Mouse (Mus musculus) heart, adult 8-10 months (tissue): ENCODE measurements around the gene Tspoap1. TPM values are rescaled to one million over a fixed set of nuclear protein-coding genes. Genes with fewer than 3 reads are reported as not detected.

ENCODE experiments used
- DNase-seq: peaks from one replicate; pipeline ENCODE4 v3.0.0; 2022; ENCODE audit warnings: low spot score
- total RNA-seq, 4 experiments: library from RNA; stranded (reverse); gene quantifications; 2 replicates each; pipeline ENCODE4 v1.2.4; 2022

Gene Tspoap1
- total RNA-seq, 4 experiments from 2014 or later = 0.14 to 0.25 (median 0.22) TPM; not detected in 1

DNA sequence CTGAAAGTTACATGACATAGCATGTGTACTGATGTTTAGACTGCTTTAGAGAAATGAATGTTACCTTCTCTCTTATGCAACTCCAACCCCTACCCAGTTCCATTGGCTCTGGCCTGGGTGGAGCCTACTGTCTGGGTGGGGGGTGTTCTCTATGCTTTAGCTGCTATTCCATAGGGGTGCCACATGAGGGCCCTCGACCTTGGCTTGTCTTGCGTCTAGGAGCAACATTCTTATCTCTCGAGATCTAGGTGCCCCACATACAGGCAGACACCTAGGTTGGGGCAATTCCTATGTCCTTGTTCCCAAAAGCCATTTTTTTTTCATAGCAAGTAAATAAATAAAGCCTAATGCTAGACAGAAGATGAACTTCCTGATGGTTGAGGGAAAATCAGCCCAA lies 734 bp upstream of the Tspoap1 start:
- no peak for DNase-seq

DNA sequence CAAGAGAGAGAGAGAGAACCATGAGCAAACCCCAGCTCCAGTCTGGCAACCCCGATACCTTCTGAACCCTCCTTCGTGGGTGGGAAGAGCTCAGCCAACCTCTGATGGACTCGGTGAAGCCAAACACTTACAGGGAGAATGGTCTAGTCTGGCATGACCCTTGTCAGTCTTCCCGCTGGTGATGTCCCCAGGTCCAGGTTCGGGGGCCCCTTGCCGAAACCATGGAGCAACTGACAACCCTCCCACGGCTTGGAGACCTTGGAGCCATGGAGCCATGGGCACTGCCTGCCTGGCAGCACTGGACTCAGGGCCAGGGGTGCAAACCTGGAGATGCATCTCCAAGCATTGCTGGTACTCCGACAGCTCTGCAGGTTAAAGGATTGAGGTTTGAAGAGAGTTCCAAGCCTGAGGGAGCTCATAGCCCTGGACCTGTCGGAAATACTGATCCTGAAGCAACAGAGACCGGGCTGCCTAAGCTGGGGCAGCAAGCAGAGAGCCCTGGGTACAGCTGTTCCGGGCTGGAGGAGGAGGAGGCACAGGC lies 910 bp downstream of the Tspoap1 start:
- no peak for DNase-seq

DNA sequence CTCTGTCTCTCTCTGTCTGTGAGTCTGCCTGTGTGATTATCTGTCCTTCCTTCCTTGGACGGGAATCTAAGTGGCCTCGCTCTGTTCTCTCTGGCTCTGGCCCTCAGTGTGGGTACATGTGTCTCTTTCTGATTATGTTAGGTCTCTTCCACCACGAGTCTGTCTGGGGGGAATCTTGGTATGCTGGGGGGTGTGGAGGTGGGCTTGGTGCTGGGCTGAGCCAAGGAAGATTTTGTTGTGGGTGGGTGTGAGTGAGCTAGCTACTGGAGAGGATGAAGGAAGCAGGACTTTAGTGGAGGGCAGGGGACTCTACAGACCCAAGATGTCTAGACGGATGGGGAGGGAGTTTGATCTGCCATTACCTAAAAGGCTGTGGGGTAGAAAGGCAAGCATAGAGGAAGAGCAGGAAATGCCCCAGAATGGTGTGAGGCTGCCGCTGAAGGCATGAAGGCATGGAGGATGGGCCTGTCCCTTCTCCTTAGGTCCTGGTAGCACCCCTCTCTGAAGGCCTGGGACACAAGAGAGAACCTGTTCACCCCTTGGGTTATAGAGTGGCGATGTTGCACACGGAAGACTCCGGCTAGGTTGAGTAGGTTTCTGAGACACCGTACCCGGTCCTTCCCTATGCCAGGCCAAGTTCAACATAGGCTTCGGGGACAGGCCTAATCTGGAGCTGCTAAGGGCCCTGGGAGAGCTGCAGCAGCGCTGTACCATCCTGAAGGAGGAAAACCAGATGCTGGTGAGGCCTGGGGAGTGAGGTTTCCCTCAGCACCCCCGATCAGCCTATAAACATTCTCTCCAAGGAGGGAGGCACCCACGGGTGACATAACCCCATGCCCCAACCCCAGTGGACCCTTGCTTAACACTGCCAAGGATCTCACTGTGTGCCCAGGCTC lies 1.7 kb downstream of the Tspoap1 start:
- no peak for DNase-seq

DNA sequence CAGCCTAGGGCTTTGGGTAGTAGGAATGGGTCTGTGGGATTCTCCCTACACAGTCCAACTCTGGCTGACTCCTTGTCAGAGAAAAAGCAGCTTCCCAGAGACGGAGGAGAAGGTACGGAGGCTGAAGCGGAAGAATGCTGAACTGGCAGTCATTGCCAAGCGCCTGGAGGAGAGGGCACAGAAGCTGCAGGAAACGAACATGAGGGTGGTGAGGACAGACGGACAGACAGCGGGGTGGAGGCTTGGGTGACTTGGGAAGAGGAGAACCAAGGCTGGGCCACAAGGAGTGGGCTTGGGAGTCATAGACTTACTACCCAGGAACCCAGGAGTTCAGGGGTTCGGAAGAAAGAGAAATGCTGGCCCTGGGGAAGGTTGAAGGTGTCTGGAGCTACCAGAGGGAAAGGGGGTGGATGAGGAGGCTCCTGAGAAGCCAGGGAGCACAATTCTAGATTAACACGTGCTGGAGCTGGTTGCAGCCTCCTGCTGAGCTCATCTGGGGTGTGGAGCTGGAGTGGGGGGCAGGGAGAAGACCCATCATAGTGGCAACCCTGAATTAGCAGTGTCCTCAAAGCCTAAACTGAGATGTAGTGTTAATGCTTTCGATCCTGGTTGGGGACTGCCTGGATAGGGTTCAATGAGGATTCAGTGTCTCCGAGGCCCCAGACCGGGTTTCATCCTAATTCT lies 2.5 kb downstream of the Tspoap1 start:
- DNase-seq = no peak

DNA sequence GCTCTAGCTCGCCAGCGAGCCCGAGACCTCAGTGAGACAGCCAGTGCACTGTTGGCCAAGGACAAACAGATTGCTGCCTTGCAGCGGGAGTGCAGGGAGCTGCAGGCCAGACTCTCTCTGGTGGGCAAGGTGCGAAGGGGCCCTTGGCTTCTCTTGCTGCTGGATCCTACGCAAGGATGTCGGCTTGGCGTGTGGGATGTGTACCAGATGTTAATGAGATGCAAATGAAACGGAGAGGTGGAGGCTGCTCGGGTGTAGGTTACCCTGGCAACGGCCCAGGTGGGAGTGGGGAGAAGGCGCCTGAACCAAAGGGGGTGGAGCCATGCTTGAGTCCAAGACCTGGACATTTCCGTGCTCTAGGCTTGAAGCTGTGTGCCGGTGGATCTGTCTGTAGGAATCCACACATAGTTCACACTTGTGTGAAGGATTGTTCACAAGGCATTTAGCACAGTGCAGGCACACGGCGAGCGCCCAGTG lies 3.2 kb downstream of the Tspoap1 start:
- no peak for DNase-seq

DNA sequence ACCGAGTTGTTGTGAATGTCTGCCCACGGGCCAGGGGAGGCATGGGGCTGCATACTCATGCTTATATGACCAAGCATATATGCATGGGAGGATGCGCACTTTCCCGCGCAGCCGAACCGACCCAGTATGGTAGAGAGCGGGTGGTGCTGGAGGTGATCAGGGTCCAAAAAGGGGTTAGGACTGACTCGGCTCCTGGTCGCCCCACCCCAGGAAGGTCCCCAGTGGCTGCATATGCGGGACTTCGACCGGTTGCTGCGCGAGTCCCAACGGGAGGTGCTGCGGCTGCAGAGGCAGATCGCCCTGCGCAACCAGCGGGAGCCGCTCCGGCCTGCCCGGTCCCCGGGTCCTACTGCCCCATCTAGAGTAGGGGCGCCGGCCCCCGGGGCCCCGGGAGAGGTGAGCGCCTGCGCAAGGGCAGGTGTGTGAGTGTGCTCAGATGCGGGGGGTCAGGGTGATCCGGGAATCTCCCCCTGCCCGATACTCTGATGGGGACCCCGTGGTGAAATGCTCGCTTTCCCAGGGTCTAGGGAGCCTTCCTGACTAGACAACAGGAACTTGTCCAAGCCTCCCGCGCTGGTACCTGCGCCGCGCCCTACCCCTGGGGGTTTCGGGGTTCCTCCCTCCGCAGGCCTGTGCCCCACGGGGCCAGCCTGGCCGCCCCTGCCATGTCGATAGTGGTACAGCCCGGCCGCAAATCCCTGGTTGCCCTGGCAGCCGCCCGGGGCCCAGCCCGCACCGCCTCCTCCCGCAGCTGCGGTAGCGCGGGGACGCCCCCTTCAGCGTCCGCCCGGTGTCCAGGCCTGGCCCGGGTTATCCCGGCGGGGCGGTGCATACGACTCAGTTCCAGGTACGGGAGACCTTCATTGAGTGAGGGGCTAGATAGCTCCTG lies 3.9 kb downstream of the Tspoap1 start:
- no peak for DNase-seq

DNA sequence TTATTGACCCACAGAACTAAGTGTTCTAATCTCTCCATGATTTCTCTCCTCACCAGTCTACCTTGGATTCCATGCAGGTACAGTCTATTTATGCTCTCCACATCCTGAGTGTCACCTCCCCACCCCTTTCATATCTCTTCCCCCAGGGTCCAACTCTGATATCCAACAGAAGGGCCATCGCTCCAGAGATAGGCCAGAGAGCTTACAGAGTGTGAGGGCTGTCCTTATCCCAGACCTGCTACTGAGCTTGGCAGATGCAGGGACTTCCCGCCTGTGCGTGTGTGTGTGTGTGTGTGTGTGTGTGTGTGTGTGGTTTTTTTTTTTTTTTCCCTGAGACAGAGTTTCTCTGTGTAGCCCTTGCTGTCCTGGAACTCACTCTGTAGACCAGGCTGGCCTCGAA lies 8.4 kb downstream of the Tspoap1 start:
- no peak for DNase-seq

DNA sequence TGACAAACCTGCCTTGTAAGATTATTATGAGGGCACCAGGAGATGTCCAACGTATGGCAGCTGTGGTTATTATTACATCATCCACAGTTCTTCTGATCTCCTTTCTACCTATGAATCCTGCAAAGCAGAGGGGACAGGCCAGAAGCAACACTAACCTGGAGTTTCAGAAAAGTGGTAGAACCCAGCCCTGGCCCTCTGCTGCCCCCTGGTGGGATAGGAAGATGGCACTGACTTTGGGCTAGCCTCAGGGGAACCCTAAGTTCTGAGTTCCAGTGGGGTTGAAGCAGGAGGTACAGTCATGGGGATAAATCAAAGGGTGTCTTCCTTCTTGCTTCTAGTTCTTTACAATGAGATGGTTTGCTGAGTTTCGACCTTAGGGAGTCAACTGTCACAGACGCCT lies 10.6 kb downstream of the Tspoap1 start:
- DNase-seq = peak; percentile 63

DNA sequence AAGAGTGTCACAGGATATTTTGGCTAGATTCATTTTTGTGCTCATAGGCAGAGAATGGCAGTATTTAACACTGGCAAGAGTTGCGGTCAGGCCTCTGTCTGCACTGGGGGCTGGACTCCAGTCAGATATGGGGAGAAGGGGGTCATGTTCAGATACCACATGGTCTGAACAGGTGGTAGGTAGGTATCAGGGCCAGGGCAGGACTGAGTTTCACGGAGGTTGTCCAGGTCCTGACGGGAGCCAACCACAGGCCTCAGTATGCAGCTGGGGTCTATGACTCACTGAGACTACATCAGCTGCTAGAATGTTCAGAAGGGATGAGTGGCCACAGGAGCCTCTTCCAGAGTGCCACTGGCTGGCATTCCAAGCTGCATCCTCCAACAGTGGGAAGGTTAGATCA lies 12.0 kb downstream of the Tspoap1 start:
- DNase-seq = no peak

DNA sequence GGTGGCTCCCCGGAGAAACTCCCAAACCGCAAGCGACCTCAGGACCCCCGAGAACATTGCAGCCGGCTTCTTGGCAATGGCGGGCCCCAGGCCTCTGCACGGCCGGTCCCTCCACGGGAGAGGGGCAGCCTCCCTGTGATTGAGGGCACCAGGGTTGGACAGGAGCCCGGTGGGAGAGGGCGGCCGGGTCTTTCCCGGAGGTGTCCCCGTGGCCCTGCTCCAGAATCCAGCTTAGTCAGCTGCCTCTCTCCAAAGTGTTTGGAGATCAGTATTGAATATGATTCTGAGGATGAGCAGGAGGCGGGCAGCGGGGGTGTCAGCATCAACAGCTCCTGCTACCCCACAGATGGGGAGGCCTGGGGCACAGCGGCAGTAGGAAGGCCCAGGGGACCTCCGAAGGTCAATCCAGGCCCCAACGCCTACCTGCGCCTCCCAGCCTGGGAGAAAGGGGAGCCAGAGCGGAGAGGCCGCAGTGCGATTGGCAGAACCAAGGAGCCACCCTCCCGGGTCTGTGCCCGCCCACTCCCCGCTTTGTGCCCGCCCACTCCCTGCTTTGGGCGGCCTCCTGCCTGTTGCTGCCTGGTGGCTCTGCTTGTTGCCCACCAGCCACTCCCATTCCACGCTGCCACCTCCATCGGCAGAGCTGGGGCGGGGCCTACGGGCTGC lies 17.9 kb downstream of the Tspoap1 start:
- DNase-seq = no peak

DNA sequence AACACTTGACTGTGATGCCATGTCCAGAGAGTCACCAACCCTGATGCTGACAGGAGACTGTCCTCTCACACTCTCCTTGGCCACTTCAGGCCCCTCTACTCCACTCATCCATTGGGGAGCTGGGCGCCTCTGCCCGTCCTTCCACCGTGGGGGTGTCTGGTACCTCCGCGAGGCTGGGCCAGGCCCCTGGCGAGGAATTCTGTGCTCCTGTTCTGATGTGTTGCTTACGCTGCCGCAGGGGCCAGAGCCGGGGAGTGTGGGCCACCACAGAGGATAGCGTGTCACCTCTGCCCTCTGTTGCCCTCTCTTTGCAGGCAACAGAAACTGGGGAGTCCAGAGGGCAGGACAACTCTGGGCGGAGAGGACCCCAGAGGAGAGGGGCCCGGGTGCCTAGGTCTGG lies 18.6 kb downstream of the Tspoap1 start:
- DNase-seq = no peak

DNA sequence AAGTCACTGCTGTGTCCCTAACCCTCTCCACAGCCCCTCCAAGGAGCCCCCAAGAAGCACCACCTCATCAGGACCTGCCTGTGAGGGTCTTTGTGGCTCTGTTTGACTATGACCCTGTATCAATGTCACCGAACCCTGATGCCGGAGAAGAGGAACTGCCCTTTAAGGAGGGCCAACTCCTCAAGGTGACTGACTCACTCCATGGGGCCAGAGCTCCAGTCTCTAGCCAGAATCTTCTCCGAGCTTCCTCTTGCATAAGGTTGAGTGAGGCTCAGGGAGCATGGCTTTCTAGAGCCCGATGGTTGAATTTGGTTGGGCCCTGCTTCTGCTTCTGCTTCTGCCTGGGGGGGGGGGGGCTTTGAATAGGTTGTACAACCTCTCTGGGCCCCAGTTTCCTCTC lies 19.1 kb downstream of the Tspoap1 start:
- no peak for DNase-seq

DNA sequence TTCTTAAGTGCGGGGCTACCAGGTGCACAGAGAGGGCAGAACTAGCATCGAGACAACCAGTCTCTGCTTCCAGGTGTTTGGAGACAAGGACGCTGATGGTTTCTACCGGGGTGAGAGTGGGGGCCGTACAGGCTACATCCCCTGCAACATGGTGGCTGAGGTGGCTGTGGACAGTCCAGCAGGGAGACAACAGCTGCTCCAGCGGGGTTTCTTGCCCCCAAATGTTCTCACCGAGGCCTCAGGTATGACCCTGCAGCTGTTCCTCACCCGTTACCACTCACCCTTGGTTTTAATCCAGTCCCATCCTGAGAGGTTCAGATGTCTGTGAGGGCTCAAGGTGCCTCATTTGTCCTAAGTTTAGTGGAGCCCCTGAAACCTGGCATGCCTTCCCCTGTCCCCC lies 19.8 kb downstream of the Tspoap1 start:
- DNase-seq = no peak

DNA sequence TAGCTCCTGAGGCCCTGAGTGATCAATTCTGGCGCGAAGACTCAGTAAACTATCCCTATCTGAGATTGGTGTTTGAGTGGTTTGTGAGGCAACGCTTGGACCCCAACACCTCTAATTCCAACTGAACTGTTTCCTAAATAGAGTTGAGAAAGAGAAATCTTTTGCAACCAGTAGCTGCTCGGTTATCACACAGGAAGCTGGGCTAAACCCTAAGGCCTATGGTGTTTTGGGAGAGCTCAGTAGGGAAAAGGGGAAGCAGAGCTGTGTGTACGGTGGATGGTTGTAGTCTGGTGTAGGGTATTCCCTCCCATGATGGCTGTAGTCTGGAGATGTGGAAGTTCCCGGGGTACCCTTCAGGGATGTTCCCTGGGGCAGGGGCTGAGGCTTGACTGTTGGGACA lies 29.7 kb downstream of the Tspoap1 start:
- no peak for DNase-seq

DNA sequence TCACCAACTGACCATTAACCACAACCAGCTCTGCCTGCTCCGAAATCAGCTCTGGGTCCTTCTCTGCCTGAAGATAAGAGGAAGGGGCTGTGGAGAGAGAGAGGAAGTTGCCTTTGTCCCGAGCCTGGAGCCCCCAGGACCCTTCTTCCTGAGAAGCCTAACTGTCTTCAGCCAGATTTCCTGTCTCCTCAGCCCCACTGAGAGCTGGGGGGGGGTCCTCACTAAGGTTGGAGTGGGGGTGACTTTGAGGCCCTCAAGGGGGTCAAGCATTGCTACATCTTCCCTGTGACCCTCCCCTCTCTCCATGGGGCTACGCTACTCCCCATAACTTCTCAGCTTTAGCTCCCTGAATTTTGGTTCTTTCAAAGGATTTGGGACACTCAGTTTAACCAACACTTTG lies 33.1 kb downstream of the Tspoap1 start, which contains the start of gene Mpo:
Mpo (plus strand) TSS at position 122 of the 400 bp plus-strand sequence.
- DNase-seq = no peak

DNA sequence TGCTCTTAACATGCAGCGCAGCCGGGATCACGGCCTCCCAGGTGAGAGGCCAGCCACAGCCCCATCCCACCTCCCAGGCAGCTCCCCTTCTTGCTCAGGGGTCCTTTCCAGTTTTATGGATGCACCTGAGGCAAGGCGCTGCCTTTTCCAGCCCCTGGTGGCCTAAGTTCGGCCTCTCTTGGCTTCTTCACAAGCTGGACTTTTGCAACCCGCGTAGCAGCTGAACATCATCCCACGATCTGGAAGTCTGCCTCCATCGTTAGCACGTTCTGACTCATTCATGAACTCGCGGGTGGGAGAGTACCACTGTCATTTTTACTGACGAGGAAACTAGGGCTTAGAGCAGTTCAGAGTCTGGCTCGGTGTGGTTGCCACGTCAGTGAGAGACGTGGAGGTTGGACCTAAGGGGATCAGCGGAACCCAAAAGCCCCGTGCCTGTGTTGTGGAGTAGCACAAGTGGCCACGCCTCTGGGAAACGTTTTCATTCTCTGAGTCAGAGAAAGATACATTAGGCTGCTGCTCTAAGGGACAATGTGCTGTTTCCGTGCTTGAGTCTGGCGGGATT lies 41.5 kb downstream of the Tspoap1 start:
- DNase-seq = peak; percentile 16

DNA sequence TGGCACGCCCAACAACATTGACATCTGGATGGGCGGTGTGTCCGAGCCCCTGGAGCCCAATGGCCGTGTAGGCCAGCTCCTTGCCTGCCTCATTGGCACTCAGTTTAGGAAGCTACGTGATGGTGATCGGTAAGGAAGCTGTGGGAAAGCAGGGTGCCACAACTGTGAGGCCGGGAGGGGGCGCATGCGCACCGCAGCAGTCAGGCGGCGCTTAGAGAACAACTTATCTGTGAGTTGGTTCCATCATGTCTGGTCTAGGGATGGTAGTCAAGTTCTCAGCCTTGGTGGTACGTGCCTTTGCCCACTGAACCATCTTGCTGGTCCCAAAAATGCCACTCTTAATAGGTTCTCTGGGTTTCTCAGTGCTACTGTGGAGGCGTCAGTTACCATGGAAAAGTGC lies 42.3 kb downstream of the Tspoap1 start:
- DNase-seq = no peak

DNA sequence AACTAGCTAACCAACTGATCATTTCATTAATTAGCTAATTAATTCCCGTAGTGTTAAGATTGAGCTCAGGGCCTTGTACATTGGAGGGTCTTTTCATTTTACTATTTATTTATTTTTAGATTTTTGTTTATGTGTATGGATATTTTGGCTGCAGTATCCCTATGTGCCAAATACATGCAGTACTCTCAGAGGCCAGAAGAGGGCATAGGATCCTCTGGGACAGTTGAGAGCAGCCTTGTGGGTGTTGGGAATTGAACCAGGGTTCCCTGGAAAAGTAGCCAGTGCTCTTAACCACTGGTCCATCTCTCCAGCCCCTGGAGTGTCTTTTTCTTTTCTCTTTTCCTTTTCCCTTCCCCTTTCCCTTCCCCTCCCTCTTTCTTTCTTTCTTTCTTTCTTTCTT lies 45.1 kb downstream of the Tspoap1 start:
- no peak for DNase-seq

DNA sequence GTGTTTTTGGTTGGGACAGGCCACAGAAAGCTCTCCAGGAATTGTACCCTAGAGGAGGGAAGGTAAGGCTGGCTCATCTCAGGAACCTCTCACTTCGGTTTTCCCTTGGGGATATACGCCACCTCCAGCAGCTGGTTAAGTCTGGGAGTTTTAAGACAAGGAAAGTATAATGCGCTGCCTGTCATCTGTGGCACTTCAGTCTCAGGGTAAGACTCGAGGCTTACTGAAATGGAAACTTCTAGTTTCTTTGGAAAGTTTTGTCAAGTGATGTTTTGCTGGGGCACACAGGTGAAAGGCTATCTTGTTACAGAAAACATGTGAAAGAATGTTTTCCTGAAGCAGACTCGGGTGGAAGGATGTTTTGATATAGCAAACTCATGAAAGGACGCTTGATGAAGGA lies 47.1 kb downstream of the Tspoap1 start:
- DNase-seq = no peak

DNA sequence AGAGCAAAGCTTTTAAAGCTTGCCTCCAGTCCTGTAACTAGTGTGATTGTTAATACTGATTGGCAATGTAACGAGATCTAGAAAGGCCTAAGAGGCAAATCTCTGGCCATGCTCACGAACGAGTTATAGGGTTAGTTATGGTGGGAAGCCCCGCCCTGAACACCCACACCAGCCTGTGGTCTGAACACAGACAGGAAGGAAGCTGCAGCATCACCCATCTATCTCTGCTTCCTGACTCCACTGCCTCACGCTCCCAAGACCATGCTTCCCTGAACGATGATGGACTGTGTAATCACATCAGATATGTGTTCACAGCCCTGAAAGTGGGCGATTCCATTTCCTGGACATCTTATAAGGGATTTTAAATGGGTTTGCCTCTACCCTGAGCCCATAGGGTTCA lies 47.9 kb downstream of the Tspoap1 start:
- DNase-seq = no peak

DNA sequence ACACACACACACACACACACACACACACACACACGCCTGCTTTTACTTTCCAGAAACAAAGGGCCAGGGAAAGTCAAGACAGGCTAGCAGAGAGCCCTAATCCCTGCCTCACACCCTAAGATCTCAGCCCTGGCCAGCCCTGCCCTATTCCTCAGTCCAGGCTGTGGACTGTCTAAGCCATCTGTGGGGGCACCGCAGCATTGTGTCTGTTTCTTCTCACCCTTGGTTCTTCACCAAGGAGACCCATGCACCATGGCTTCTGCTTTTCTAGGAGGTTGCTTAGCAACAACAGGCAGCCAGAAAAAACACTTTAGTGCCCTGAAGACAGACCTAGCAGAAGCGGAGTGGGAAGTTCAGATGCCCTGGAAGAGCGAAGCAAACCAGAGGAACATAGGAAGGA lies 51.1 kb downstream of the Tspoap1 start:
- no peak for DNase-seq
